Mouse (Mus musculus) embryonic fibroblast, embryonic 13.5 days (primary cell): Measurements from ENCODE around the gene Epx.
A peak's percentile ranks its signal among the peaks of the same experiment; 100 is the strongest.

ENCODE experiments used
- CTCF ChIP-seq: IDR thresholded peaks from 2 replicates; pipeline ENCODE4 v1.5.1; 2011; ENCODE audit warnings: mild to moderate bottlenecking, control low read depth, low read length, moderate library complexity, borderline replicate concordance; ENCODE audit not compliant: insufficient read depth
- POLR2A ChIP-seq: IDR thresholded peaks from 2 replicates; pipeline ENCODE4 v1.6.1; 2011; ENCODE audit warnings: low read depth, mild to moderate bottlenecking, control low read depth, low read length, moderate library complexity

DNA sequence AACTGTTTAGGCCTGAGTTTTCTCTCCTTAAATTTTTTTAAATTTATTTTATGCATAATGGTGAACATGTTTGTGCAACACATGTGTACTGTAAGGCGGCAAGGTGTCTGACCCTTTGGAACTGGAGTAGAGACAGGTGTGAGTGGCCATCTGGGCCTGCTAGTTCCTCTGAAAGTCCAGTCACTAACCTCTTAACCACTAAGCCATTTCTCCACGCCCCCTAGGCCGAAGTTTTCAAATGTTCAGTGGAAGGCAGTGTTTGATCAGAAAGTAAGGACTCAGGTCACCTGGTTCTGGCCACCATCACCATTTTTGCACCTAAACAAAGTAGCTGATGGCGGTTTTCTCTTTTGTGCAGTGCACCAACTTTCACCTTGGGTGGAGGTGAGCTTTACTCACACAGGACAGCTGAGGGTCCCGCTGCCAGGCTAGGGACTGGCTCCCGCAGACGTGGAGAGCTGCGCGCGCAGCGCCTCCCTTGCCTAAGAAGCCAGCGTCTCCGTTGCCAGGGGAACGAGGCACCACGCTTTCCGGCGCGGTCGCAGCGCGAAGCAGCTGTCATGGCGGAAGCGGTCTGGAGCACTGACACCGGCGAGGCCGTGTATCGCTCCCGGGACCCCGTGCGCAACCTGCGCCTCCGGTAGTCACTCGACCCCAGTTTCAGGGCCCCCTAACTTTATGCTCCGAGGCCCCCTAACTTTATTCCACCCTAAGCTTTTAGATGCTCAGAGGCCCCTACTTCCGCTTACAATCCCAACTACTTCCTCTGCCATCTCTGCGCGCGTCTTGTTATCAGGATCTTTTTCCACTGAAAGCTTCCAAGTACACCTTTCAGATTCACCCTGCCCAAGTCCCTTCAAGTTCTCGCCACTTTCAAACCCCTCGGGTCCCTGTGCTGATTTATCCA, 22.4 kb downstream of the Epx start, which contains the start of gene Mks1:
- TF ChIP-seq CTCF = no peak
- TF ChIP-seq POLR2A = peak; percentile 67
